Mouse (Mus musculus) myocyte (in vitro differentiated cells): Measurements from ENCODE around the gene Fhit. TPM values are rescaled to one million over a fixed set of nuclear protein-coding genes. Genes with fewer than 3 reads are reported as not detected.

Experiments used
- H3K27me3 ChIP-seq: one replicate; pipeline ENCODE4 v1.6.1; 2011; ENCODE audit not compliant: control insufficient read depth, insufficient read depth, insufficient read length
- H3K36me3 ChIP-seq: one replicate; pipeline ENCODE4 v1.6.1; 2011; ENCODE audit not compliant: control insufficient read depth, insufficient read depth
- H3K4me2 ChIP-seq: one replicate; pipeline ENCODE4 v1.6.1; 2011; ENCODE audit warnings: low read depth, control low read depth
- H3K4me3 ChIP-seq: one replicate; pipeline ENCODE4 v1.5.1; 2011; ENCODE audit warnings: mild to moderate bottlenecking, control low read depth, moderate library complexity
- H3K79me2 ChIP-seq: one replicate; pipeline ENCODE4 v1.6.1; 2011; ENCODE audit not compliant: control insufficient read depth, insufficient read depth
- H3ac ChIP-seq: one replicate; pipeline ENCODE4 v1.6.1; 2011; ENCODE audit not compliant: control insufficient read depth, insufficient read length
- CEBPB ChIP-seq: IDR thresholded peaks from 2 replicates; pipeline ENCODE4 v1.6.1; 2011; ENCODE audit warnings: mild to moderate bottlenecking, moderate library complexity; ENCODE audit not compliant: poor library complexity, insufficient read depth, severe bottlenecking
- E2F4 ChIP-seq: IDR thresholded peaks from one replicate; pipeline ENCODE4 v1.6.1; 2011; ENCODE audit warnings: mild to moderate bottlenecking, control low read depth, moderate library complexity; ENCODE audit not compliant: insufficient read depth
- MAX ChIP-seq: IDR thresholded peaks from one replicate; pipeline ENCODE4 v1.6.1; 2011; ENCODE audit warnings: low read depth, mild to moderate bottlenecking, control low read depth
- MYOD1 ChIP-seq, 3 experiments: IDR thresholded peaks; one replicate each; pipeline ENCODE4 v1.6.1; 2011; ENCODE audit warnings: control low read depth in 2 of 3, low read depth in 2 of 3, mild to moderate bottlenecking in 2 of 3, moderate library complexity in 1 of 3; ENCODE audit not compliant: insufficient read length in 2 of 3, control insufficient read depth in 1 of 3
- MYOG ChIP-seq, 3 experiments: IDR thresholded peaks; one replicate each; pipeline ENCODE4 v1.6.1; 2011; ENCODE audit warnings: control low read depth in 2 of 3, low read depth in 2 of 3, mild to moderate bottlenecking in 2 of 3; ENCODE audit not compliant: insufficient read length in 2 of 3, control insufficient read depth in 1 of 3, insufficient read depth in 1 of 3
- POLR2A ChIP-seq: IDR thresholded peaks from one replicate; pipeline ENCODE4 v1.6.1; 2011; ENCODE audit warnings: low read depth, mild to moderate bottlenecking, control low read depth, moderate library complexity; ENCODE audit not compliant: insufficient read length
- POLR2AphosphoS2 ChIP-seq: IDR thresholded peaks from one replicate; pipeline ENCODE4 v1.6.1; 2011; ENCODE audit warnings: low read depth, control low read depth; ENCODE audit not compliant: insufficient read length
- REST ChIP-seq: IDR thresholded peaks from one replicate; pipeline ENCODE4 v1.6.1; 2011; ENCODE audit warnings: mild to moderate bottlenecking, control low read depth, moderate library complexity; ENCODE audit not compliant: insufficient read depth, insufficient read length
- SRF ChIP-seq: IDR thresholded peaks from one replicate; pipeline ENCODE4 v1.6.1; 2011; ENCODE audit warnings: low read depth; ENCODE audit not compliant: control insufficient read depth, insufficient read length
- TCF12 ChIP-seq: IDR thresholded peaks from one replicate; pipeline ENCODE4 v1.6.1; 2011; ENCODE audit warnings: mild to moderate bottlenecking, control low read depth; ENCODE audit not compliant: poor library complexity, insufficient read depth, severe bottlenecking
- TCF3 ChIP-seq: IDR thresholded peaks from one replicate; pipeline ENCODE4 v1.6.1; 2011; ENCODE audit warnings: low read depth, control low read depth; ENCODE audit not compliant: insufficient read length
- USF1 ChIP-seq: IDR thresholded peaks from one replicate; pipeline ENCODE4 v1.6.1; 2011; ENCODE audit warnings: low read depth, mild to moderate bottlenecking, control low read depth, moderate library complexity
- polyA plus RNA-seq: library from polyadenylated mRNA; unstranded; fragments of >200 nt; fragmentation: generic; extraction: Trizol; gene quantifications from one replicate; pipeline ENCODE4 v1.2.1, GENCODE M21; 2012; ENCODE audit warnings: missing spikeins

Gene Fhit
- polyA plus RNA-seq, 1 experiment = not detected

DNA sequence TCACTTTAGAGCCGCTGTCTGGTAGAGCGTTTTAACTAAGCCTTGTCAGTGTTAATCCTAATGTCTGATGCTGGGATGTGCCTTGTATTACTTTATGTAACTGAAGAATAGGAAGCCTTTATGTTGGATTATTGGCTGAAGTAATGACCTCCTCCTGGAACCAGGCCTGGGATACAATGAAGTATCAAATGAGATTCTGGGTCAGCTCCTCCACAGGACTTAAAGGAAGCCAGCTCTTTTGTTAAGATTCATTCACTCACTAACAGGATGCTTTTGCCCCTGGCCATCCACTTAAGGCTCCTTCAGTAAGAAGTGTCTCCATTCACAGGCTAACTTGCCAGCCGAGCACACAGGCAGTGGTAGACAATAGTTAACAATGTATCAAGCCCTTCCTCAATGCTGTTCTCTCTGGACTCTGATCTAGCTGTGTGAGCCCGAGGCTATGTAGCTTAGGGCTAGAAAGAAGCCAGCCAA is 1466.6 kb downstream of the Fhit start:
- Histone ChIP-seq H3K4me2 (no peak overlapping the region), H3K36me3 (no peaks in the 10 kb centered on the region), H3K4me3 (no peak overlapping the region), H3K79me2 (no peaks in the 10 kb centered on the region), H3ac (no peak overlapping the region), H3K27me3 (no peaks in the 10 kb centered on the region)
- TF ChIP-seq CEBPB = no peak
- no peak for TF ChIP-seq USF1
- no peak for TF ChIP-seq REST
- TF ChIP-seq TCF3 = no peak
- no peak for TF ChIP-seq MYOD1 (IDR thresholded peaks at IDR 0.05; ENCODE audit: control insufficient read depth in 1 of 3, insufficient read length in 2 of 3, low read depth in 2 of 3)
- no peak for TF ChIP-seq E2F4
- TF ChIP-seq MYOG (IDR thresholded peaks at IDR 0.05; ENCODE audit: control insufficient read depth in 1 of 3, insufficient read depth in 1 of 3, insufficient read length in 2 of 3, low read depth in 2 of 3) = no peak
- TF ChIP-seq POLR2A = no peak
- no peak for TF ChIP-seq SRF
- TF ChIP-seq TCF12 = no peak
- no peak for TF ChIP-seq POLR2AphosphoS2
- no peak for TF ChIP-seq MAX

DNA sequence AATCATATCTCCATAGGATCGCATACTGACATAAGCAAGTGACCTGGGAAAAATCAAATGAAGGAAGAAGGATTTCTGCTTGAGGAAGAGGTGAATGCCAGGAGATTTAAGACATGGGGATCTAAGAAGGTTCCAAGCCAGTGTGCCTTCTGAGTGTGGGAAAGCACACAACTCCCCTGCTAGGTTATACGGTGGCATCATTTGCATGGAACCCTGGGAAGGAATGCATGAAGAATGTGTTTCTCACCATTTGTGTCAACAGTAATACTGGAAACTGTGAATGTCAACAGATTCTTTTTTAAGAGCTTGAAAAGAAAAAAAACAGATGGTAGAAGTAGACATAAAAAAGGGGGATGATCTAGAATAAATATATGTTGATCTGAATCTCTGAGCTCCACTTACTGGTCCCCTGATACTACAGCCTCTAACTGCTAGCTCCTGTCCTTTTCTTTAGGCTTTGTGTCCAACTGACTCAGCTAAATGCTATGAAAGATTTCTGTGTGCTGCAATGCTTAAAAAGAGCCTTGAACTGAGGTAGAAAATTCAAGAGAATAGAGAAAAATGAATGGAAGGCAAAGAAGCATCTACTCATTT is 1473.1 kb downstream of the Fhit start:
- TF ChIP-seq CEBPB (no peak), TCF3 (no peak), SRF (no peak), USF1 (no peak), TCF12 (no peak), POLR2A (no peak), REST (no peak), MAX (no peak), MYOG (IDR thresholded peaks at IDR 0.05; ENCODE audit: control insufficient read depth in 1 of 3, insufficient read depth in 1 of 3, insufficient read length in 2 of 3, low read depth in 2 of 3) (no peak), MYOD1 (IDR thresholded peaks at IDR 0.05; ENCODE audit: control insufficient read depth in 1 of 3, insufficient read length in 2 of 3, low read depth in 2 of 3) (no peak), POLR2AphosphoS2 (no peak), E2F4 (no peak)
- Histone ChIP-seq H3ac (no peak overlapping the region), H3K36me3 (no peaks in the 10 kb centered on the region), H3K79me2 (no peaks in the 10 kb centered on the region), H3K4me3 (no peak overlapping the region), H3K4me2 (no peak overlapping the region), H3K27me3 (no peaks in the 10 kb centered on the region)

DNA sequence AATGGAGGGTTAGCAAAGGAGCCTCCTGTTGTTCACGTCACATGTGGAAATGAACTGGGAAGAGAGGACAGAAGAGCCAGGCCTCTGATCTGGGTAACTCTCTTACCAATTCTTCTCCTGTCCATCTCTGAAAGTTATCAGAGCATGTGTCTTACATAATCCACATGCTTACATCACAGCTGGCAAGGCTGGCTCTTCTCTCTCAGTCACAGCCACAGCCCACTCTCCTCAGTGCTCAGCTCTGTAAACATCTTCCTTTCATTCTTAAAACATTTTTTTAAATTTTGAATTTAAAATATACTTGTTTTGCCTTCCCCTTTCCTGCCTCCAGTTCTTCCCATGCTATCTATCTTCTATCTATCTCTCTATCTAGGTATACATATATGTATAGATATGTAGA is 1477.5 kb downstream of the Fhit start:
- H3K79me2 ChIP-seq = no peaks in the 10 kb centered on the region
- H3K4me3 ChIP-seq = no peak overlapping the region
- H3ac ChIP-seq = no peak overlapping the region
- TF ChIP-seq TCF12 (no peak), POLR2AphosphoS2 (no peak), POLR2A (no peak), TCF3 (no peak), REST (no peak), USF1 (no peak), CEBPB (no peak), MYOG (IDR thresholded peaks at IDR 0.05; ENCODE audit: control insufficient read depth in 1 of 3, insufficient read depth in 1 of 3, insufficient read length in 2 of 3, low read depth in 2 of 3) (no peak), MYOD1 (IDR thresholded peaks at IDR 0.05; ENCODE audit: control insufficient read depth in 1 of 3, insufficient read length in 2 of 3, low read depth in 2 of 3) (no peak)
- H3K36me3 ChIP-seq = no peaks in the 10 kb centered on the region
- no peak overlapping the region for H3K4me2 ChIP-seq
- no peaks in the 10 kb centered on the region for H3K27me3 ChIP-seq

DNA sequence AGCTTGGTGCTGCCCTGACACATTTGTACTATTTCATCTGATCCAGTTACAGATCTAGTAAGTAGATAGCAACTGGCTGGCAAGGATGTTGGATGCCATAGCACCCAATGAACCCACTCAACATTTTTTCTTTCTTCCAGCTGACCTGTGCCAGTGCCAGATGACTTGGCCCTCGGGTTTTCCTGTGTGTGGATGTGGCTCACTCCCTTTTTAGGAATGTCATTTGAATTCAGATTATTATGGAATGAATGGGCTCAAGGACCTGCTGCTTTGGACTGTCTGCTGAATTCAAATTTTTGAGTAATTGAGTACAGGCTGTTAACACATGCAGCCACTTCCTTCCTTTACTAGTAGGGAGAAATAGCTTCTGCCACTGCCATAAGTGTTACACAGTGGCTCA is 1489.1 kb downstream of the Fhit start:
- H3ac ChIP-seq = no peak overlapping the region
- no peaks in the 10 kb centered on the region for H3K36me3 ChIP-seq
- no peaks in the 10 kb centered on the region for H3K79me2 ChIP-seq
- H3K27me3 ChIP-seq = no peaks in the 10 kb centered on the region
- no peak overlapping the region for H3K4me3 ChIP-seq
- TF ChIP-seq POLR2AphosphoS2 = no peak
- TF ChIP-seq MYOD1 (IDR thresholded peaks at IDR 0.05; ENCODE audit: control insufficient read depth in 1 of 3, insufficient read length in 2 of 3, low read depth in 2 of 3) = no peak
- no peak for TF ChIP-seq SRF
- TF ChIP-seq MYOG (IDR thresholded peaks at IDR 0.05; ENCODE audit: control insufficient read depth in 1 of 3, insufficient read depth in 1 of 3, insufficient read length in 2 of 3, low read depth in 2 of 3) = no peak
- no peak for TF ChIP-seq TCF3
- TF ChIP-seq POLR2A = no peak
- no peak for TF ChIP-seq USF1
- TF ChIP-seq TCF12 = no peak
- no peak for TF ChIP-seq E2F4
- no peak for TF ChIP-seq MAX
- no peak overlapping the region for H3K4me2 ChIP-seq

DNA sequence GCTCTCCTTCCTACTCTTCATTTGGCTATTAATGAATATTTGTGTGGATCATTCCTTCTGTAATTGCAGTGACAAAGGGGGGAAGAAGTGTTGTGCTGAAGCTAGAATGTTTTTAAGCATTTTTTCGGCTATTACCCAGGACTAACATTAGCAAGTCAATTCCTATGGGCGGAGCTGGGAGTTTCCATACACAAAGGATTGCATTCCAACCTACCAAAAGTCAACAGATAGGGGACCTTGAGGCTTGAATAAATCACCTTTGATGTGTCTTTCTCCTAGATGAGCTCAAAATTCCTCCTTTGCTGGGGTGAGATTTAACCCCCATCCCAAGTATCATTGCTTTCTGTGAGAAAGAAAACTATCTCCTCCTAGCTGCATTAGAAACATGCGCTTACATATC is 1490.1 kb downstream of the Fhit start:
- no peak overlapping the region for H3ac ChIP-seq
- H3K4me2 ChIP-seq = no peak overlapping the region
- no peaks in the 10 kb centered on the region for H3K79me2 ChIP-seq
- TF ChIP-seq TCF3 = no peak
- no peak for TF ChIP-seq POLR2A
- no peak for TF ChIP-seq SRF
- no peak for TF ChIP-seq E2F4
- no peak for TF ChIP-seq TCF12
- no peak for TF ChIP-seq MYOG (IDR thresholded peaks at IDR 0.05; ENCODE audit: control insufficient read depth in 1 of 3, insufficient read depth in 1 of 3, insufficient read length in 2 of 3, low read depth in 2 of 3)
- TF ChIP-seq USF1 = no peak
- TF ChIP-seq REST = no peak
- TF ChIP-seq MAX = no peak
- no peak for TF ChIP-seq MYOD1 (IDR thresholded peaks at IDR 0.05; ENCODE audit: control insufficient read depth in 1 of 3, insufficient read length in 2 of 3, low read depth in 2 of 3)
- no peak for TF ChIP-seq CEBPB
- H3K27me3 ChIP-seq = no peaks in the 10 kb centered on the region
- H3K36me3 ChIP-seq = no peaks in the 10 kb centered on the region
- H3K4me3 ChIP-seq = no peak overlapping the region
